Mouse (Mus musculus): ENCODE data around the gene Olfr297. TPM values are rescaled to one million over a fixed set of nuclear protein-coding genes. Genes with fewer than 3 reads are reported as not detected.

The Olfr297 gene
- polyA plus RNA-seq (2015; fragmentation: Nextera tagmentation; extraction: Ambion mirVana): not detected in 2 replicates

DNA sequence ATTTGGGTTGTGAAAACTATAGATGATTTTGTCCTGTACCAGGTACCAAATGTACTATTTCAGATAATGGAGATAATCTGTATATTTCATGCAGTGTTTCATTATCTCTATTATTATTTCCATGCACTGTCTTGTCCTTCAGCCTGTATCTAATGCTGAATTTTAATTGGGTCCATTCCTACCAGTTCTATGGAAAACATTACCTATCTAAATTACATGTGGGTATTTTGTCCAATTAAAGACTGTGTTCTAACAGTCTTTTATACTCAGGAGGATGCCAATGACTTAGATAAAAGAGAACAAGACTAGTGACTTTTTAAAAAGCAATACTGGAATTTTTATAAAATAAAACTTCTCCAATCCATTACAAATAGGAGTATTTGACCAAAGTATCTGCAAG lies at the start of gene Olfr297:
Gene Olfr297 (plus strand): TSS at position 301 of the 400 bp plus-strand sequence.
- no peak within 1 kb of the TSS for H3K27ac ChIP-seq
- no peaks in the 10 kb centered on the region for H3K9me3 ChIP-seq
- H3K4me1 ChIP-seq: no peaks in the 10 kb centered on the region
- H3K4me3 ChIP-seq: no peak within 1 kb of the TSS
- no peaks in the 10 kb centered on the region for H3K27me3 ChIP-seq (replicated peaks)
- H3K9ac ChIP-seq: no peak within 1 kb of the TSS
- ATAC-seq (replicated peaks): no peak
- no peak within 1 kb of the TSS for H3K4me2 ChIP-seq
- no peaks in the 10 kb centered on the region for H3K36me3 ChIP-seq (replicated peaks)

- Histone ChIP-seq H3K4me1 (no peaks in the 10 kb centered on the region), H3K9ac (no peak within 1 kb of the TSS), H3K27me3 (replicated peaks) (no peaks in the 10 kb centered on the region), H3K9me3 (no peaks in the 10 kb centered on the region), H3K27ac (no peak within 1 kb of the TSS), H3K4me3 (no peak within 1 kb of the TSS), H3K4me2 (no peak within 1 kb of the TSS), H3K36me3 (replicated peaks) (no peaks in the 10 kb centered on the region)
- ATAC-seq (replicated peaks): no peak
- whole genome bisulfite sequencing: 98% methylated on average over 1 of the region's 1 CpGs
These were observed 27.4 kb upstream of the Olfr297 start, which contains the start of gene Olfr298 for GRCm38 (mm10) chr7:86492384-86492783. Olfr298 (minus strand) TSS chr7:86492484.

Other genes with a start within 250 kb of the Olfr297 start
- not detected in 2 replicates for gene Olfr310, start 242.8 kb upstream of the Olfr297 start, polyA plus RNA-seq (2015; fragmentation: Nextera tagmentation; extraction: Ambion mirVana)
- gene Olfr309, start 206.3 kb upstream of the Olfr297 start, polyA plus RNA-seq (2015; fragmentation: Nextera tagmentation; extraction: Ambion mirVana): not detected in 2 replicates
- not detected in 2 replicates for gene Olfr308, start 194.3 kb upstream of the Olfr297 start, polyA plus RNA-seq (2015; fragmentation: Nextera tagmentation; extraction: Ambion mirVana)
- gene Olfr307, start 182.4 kb upstream of the Olfr297 start, polyA plus RNA-seq (2015; fragmentation: Nextera tagmentation; extraction: Ambion mirVana): not detected in 2 replicates
- not detected in 2 replicates for gene Olfr305, start 153.0 kb upstream of the Olfr297 start, polyA plus RNA-seq (2015; fragmentation: Nextera tagmentation; extraction: Ambion mirVana)
- not detected in 2 replicates for gene Olfr304, start 133.3 kb upstream of the Olfr297 start, polyA plus RNA-seq (2015; fragmentation: Nextera tagmentation; extraction: Ambion mirVana)
- gene Olfr303, start 122.2 kb upstream of the Olfr297 start, polyA plus RNA-seq (2015; fragmentation: Nextera tagmentation; extraction: Ambion mirVana): not detected in 2 replicates
- not detected in 2 replicates for gene Olfr301, start 116.1 kb upstream of the Olfr297 start, polyA plus RNA-seq (2015; fragmentation: Nextera tagmentation; extraction: Ambion mirVana)
- gene Olfr299, start 60.0 kb upstream of the Olfr297 start, polyA plus RNA-seq (2015; fragmentation: Nextera tagmentation; extraction: Ambion mirVana): not detected in 2 replicates
- not detected in 2 replicates for gene Olfr298, start 27.5 kb upstream of the Olfr297 start, polyA plus RNA-seq (2015; fragmentation: Nextera tagmentation; extraction: Ambion mirVana)
- not detected in 2 replicates for gene Olfr295, start 63.9 kb downstream of the Olfr297 start, polyA plus RNA-seq (2015; fragmentation: Nextera tagmentation; extraction: Ambion mirVana)
- gene Olfr294, start 96.7 kb downstream of the Olfr297 start, polyA plus RNA-seq (2015; fragmentation: Nextera tagmentation; extraction: Ambion mirVana): not detected in 2 replicates
- not detected in 2 replicates for gene Olfr293, start 129.1 kb downstream of the Olfr297 start, polyA plus RNA-seq (2015; fragmentation: Nextera tagmentation; extraction: Ambion mirVana)
- not detected in 2 replicates for gene Olfr292, start 168.4 kb downstream of the Olfr297 start, polyA plus RNA-seq (2015; fragmentation: Nextera tagmentation; extraction: Ambion mirVana)